Mouse (Mus musculus): Measurements from ENCODE around the gene Nek10. TPM values are rescaled to one million over a fixed set of nuclear protein-coding genes. Genes with fewer than 3 reads are reported as not detected.
A peak's percentile ranks its signal among the peaks of the same experiment; 100 is the strongest.
"Not testable (repeated sequence)": the region's sequence is repeated elsewhere in the genome, so short reads cannot be mapped to it uniquely, and the experiment has no call there.

Nek10 gene
- total and polyA plus RNA-seq, 2 experiments from 2014 or later: 0.28 to 1.3 TPM

DNA sequence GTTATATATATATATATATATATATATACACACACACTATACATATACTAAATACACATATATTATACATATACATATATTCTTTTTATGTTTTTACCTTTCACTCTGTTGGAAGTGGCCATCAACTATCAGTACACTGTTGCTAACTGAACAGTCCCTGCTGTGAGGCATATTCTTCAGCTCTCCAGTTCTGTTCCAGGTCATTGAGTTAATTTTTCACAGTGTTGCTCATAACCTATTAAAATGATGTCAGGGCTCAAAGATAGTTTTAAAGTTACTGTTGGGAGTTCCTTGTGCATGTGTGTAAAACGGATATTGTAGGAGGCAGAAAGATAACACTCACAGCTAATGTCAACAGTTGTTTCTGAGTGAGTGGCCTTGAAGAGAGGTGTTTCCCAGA lies 170.9 kb downstream of the Nek10 start:
- DNase-seq (ENCODE audit: low spot score) (no peak), ATAC-seq (ENCODE audit: low FRiP score) (no peak)
- TF ChIP-seq CTCF (IDR thresholded peaks at IDR 0.05): no peak
- H3K4me2 ChIP-seq (ENCODE audit: low read depth, low read length, poor library complexity, severe bottlenecking): no peak overlapping the region
- H3K36me3 ChIP-seq (ENCODE audit: insufficient read depth, low read length): no peaks in the 10 kb centered on the region
- H3K9me3 ChIP-seq (ENCODE audit: low read length): no peaks in the 10 kb centered on the region
- H3K27me3 ChIP-seq (ENCODE audit: insufficient read depth, low read length): no peaks in the 10 kb centered on the region
- no peak overlapping the region for H3K9ac ChIP-seq (replicated peaks; ENCODE audit: low read length, poor library complexity, severe bottlenecking)
- no peaks in the 10 kb centered on the region for H3K4me1 ChIP-seq (ENCODE audit: insufficient read depth, low read length)
- no peak overlapping the region for H3K27ac ChIP-seq (ENCODE audit: low read depth, low read length)
- 66% methylated on average over 1 of the region's 1 CpGs for WGBS
- no peak overlapping the region for H3K4me3 ChIP-seq (ENCODE audit: low read depth, low read length)

DNA sequence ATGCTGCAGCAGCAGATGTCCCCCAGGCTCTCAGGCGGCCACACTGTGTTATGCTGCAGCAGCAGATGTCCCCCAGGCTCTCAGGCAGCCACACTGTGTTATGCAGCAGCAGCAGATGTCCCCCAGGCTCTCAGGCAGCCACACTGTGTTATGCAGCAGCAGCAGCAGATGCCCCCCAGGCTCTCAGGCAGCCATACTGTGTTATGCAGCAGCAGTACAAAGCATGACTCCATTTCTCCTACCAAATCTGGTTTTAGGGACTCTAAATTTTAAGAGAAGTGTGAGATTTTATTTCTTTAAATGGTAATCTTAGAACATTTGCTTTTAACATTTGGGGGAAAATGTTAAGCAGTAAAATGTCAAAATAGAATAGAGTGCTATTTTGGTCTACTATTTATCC lies 180.9 kb downstream of the Nek10 start:
- not testable (repeated sequence) for H3K4me2 ChIP-seq (ENCODE audit: low read depth, low read length, poor library complexity, severe bottlenecking); H3K4me1 ChIP-seq (ENCODE audit: insufficient read depth, low read length); H3K4me3 ChIP-seq (ENCODE audit: low read depth, low read length); H3K9me3 ChIP-seq (ENCODE audit: low read length); H3K27me3 ChIP-seq (ENCODE audit: insufficient read depth, low read length); DNase-seq (ENCODE audit: low spot score); H3K27ac ChIP-seq (ENCODE audit: low read depth, low read length); ATAC-seq (ENCODE audit: low FRiP score); H3K9ac ChIP-seq (replicated peaks; ENCODE audit: low read length, poor library complexity, severe bottlenecking); H3K36me3 ChIP-seq (ENCODE audit: insufficient read depth, low read length)
- WGBS: no CpG with 5 or more reads among the region's 1 CpGs

DNA sequence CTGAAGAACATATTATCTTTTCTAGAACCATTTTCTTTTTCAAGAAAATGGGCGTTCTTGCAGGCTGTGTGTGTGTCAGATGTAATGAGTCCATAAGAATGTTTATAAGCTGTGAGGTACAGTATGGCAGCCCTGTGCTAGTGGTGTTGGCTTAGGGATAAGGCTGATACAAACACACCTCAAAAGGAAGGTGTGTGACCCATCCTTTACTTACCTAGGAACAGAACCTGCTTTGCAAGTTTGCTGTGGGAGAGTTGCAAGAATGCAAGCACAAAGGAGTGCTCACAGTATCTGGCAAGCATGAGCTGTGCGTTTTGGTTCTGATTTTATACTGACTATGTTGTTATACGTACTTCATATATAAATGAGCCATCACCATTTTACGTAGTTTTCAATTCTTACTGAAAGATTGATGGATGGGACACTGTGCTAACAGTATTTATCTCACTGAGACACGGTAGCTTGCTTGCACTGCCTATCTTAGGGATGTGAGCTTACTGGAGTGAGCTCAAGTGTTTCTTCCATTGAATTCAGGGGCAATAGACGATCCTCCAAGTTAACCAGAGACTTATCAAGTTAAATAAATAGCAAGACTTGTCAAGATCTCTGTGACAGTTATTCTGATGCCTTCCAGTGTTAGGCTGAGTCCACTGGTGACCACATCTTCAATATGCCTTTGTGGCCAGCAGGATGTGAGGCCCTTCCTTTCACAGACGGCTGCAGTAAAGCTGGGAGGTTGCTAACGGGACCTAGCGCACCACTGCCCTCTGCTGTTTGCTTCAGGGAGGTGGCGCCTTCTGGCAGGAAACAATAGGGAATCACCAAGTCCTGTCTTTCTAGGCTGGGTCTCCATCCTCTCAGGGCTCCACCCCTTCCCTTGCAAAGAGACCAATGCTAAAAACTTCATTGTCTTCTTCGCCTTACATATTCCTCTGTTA lies 181.8 kb downstream of the Nek10 start:
- Histone ChIP-seq H3K4me3 (ENCODE audit: low read depth, low read length) (no peak overlapping the region), H3K36me3 (ENCODE audit: insufficient read depth, low read length) (no peaks in the 10 kb centered on the region), H3K4me1 (ENCODE audit: insufficient read depth, low read length) (no peaks in the 10 kb centered on the region), H3K27me3 (ENCODE audit: insufficient read depth, low read length) (0 out of 2 replicates have a peak, but pooled peaks cover 3% of the 10 kb centered on the region), H3K4me2 (ENCODE audit: low read depth, low read length, poor library complexity, severe bottlenecking) (no peak overlapping the region), H3K9me3 (ENCODE audit: low read length) (no peaks in the 10 kb centered on the region), H3K9ac (replicated peaks; ENCODE audit: low read length, poor library complexity, severe bottlenecking) (no peak overlapping the region), H3K27ac (ENCODE audit: low read depth, low read length) (no peak overlapping the region)
- TF ChIP-seq CTCF (IDR thresholded peaks at IDR 0.05): peak; percentile 92
- ATAC-seq (ENCODE audit: low FRiP score) (peak; percentile 79), DNase-seq (ENCODE audit: low spot score) (peak; percentile 82)
- 46% methylated on average over 11 of the region's 11 CpGs for WGBS

DNA sequence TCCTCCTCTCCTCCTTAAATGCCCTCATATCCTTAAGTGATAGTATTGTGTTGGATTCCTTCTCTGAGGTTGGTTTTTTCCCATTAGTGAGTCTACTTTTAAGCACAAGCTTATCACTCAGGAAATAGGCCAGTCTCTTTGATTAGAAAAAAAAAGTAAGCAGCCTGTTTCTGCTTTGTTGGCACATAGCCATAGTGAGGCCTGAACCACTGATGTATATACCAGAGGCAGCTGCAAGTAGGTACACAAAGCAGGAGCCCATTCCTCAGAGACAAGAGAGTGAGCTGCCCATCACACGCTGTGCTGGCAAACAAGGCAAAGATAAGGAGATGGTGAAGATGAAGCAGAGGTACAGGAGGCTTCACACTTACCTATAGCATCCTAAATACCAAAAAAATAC lies 184.2 kb downstream of the Nek10 start:
- DNase-seq (ENCODE audit: low spot score) (no peak), ATAC-seq (ENCODE audit: low FRiP score) (no peak)
- H3K9ac ChIP-seq (replicated peaks; ENCODE audit: low read length, poor library complexity, severe bottlenecking): no peak overlapping the region
- no peak for TF ChIP-seq CTCF (IDR thresholded peaks at IDR 0.05)
- no peak overlapping the region for H3K27ac ChIP-seq (ENCODE audit: low read depth, low read length)
- no peak overlapping the region for H3K4me3 ChIP-seq (ENCODE audit: low read depth, low read length)
- H3K36me3 ChIP-seq (ENCODE audit: insufficient read depth, low read length): no peaks in the 10 kb centered on the region
- no peak overlapping the region for H3K4me2 ChIP-seq (ENCODE audit: low read depth, low read length, poor library complexity, severe bottlenecking)
- H3K27me3 ChIP-seq (ENCODE audit: insufficient read depth, low read length): 0 out of 2 replicates have a peak, but pooled peaks cover 3% of the 10 kb centered on the region
- WGBS: 52% methylated on average over 1 of the region's 1 CpGs
- no peaks in the 10 kb centered on the region for H3K9me3 ChIP-seq (ENCODE audit: low read length)
- H3K4me1 ChIP-seq (ENCODE audit: insufficient read depth, low read length): no peaks in the 10 kb centered on the region

DNA sequence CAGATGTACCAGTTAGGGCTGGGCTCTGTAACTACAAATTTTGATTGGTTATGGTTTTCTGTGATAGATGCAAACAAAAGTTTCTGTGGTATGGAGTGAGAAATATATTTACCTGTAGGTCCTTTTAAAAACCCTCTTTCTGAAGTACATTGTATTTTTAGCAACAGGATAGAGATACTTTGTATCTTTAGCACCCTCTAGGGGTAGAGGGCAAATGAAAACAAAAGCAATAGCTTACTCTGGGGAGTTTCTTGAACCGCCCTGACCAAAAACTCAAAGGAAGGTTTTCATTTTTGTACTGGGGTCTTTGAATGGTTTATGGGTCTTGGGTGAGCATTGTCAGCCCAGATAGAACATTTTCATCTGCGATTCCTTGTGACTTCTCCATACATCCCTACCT lies 188.4 kb downstream of the Nek10 start:
- 86% methylated on average over 2 of the region's 2 CpGs for WGBS
- no peak for TF ChIP-seq CTCF (IDR thresholded peaks at IDR 0.05)
- H3K4me3 ChIP-seq (ENCODE audit: low read depth, low read length): no peak overlapping the region

DNA sequence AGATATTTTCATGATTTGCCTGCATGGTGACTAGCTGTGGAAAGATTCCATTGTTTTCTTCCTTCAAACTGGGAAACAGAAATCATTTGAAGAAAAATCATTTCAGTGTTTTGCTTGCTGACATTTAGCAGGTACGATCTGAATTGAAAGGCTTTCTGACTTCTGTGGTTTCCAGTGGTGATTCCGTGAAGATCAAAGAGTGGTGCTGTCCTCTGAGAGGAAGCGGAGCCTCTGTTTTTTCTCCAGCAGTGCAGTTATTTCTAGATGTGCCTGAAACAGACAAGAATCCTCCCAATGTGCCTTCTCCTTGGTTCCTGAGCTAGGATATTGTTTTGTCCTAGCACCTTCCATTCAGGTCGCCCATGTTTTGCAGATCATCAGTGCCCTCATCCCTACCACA lies 208.2 kb downstream of the Nek10 start:
- Histone ChIP-seq H3K36me3 (ENCODE audit: insufficient read depth, low read length) (no peaks in the 10 kb centered on the region), H3K4me1 (ENCODE audit: insufficient read depth, low read length) (no peaks in the 10 kb centered on the region), H3K9ac (replicated peaks; ENCODE audit: low read length, poor library complexity, severe bottlenecking) (no peak overlapping the region), H3K27me3 (ENCODE audit: insufficient read depth, low read length) (no peaks in the 10 kb centered on the region), H3K4me3 (ENCODE audit: low read depth, low read length) (no peak overlapping the region), H3K9me3 (ENCODE audit: low read length) (no peaks in the 10 kb centered on the region), H3K27ac (ENCODE audit: low read depth, low read length) (peak overlapping the region; percentile 47; the same call in 1 of the 2 replicates), H3K4me2 (ENCODE audit: low read depth, low read length, poor library complexity, severe bottlenecking) (no peak overlapping the region)
- TF ChIP-seq CTCF (IDR thresholded peaks at IDR 0.05): no peak
- WGBS: 51% methylated on average over 4 of the region's 4 CpGs
- DNase-seq (ENCODE audit: low spot score): no peak
- ATAC-seq (ENCODE audit: low FRiP score): no peak

More for the DNA sequence above, 188.4 kb downstream of the Nek10 start:
- ATAC-seq (ENCODE audit: low FRiP score): no peak
- no peak overlapping the region for H3K4me2 ChIP-seq (ENCODE audit: low read depth, low read length, poor library complexity, severe bottlenecking)
- H3K27ac ChIP-seq (ENCODE audit: low read depth, low read length): no peak overlapping the region
- H3K9me3 ChIP-seq (ENCODE audit: low read length): no peaks in the 10 kb centered on the region
- H3K27me3 ChIP-seq (ENCODE audit: insufficient read depth, low read length): 0 out of 2 replicates have a peak, but pooled peaks cover 3% of the 10 kb centered on the region
- H3K9ac ChIP-seq (replicated peaks; ENCODE audit: low read length, poor library complexity, severe bottlenecking): no peak overlapping the region
- no peak for DNase-seq (ENCODE audit: low spot score)
- H3K36me3 ChIP-seq (ENCODE audit: insufficient read depth, low read length): no peaks in the 10 kb centered on the region
- no peaks in the 10 kb centered on the region for H3K4me1 ChIP-seq (ENCODE audit: insufficient read depth, low read length)
